Mouse (Mus musculus): ENCODE data around the gene Lgals8. TPM values are rescaled to one million over a fixed set of nuclear protein-coding genes. Genes with fewer than 3 reads are reported as not detected.
"Not testable (repeated sequence)": the region's sequence is repeated elsewhere in the genome, so short reads cannot be mapped to it uniquely, and the experiment has no call there.

Lgals8 gene
- total RNA-seq (2021): 10 to 100 TPM; 39.4 to 42.8 TPM

GRCm38 (mm10) chr13:12464844-12465243 is at the start of gene Lgals8:
Gene Lgals8, minus strand, starts transcription at chr13:12464944.
- intact Hi-C loops (cut with DNase I): loop anchor here (5.0 kb wide), 1 partner anchor 102 kb away; the partner anchor contains the start of gene Ero1lb

GRCm38 (mm10) chr13:12511189-12511965 is 46.6 kb upstream of the Lgals8 start:
- no peak for DNase-seq
- intact Hi-C loops (cut with DNase I): no loop called here

More at GRCm38 (mm10) chr13:12464844-12465243, at the start of gene Lgals8:
- DNase-seq: no peak

DNA sequence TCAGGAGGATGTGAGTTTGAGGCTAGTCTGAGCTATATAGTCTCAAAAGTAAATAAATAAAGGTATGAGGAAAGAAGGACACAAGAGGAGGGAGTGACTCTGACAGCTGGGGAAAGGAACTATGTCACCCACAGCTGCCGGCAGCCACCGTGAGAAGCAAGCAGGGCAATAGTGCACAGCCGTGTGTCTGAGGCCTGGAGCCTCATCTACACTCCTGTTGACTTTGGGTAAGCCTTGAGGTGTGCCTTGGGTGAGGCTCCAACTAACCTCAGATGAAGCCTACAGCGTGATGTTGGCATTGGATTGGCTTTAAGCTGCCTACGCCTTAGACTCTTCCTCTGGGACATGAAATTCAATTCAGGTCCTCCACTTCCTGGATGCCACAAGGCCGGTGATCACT is 45.3 kb upstream of the Lgals8 start:
- intact Hi-C loops (cut with DNase I): no loop called here
- DNase-seq: no peak

- intact Hi-C loops (cut with DNase I): no loop called here
- no peak for DNase-seq
Measured at GRCm38 (mm10) chr13:12507426-12507825, 42.7 kb upstream of the Lgals8 start.

- no peak for DNase-seq
- intact Hi-C loops (cut with DNase I): no loop called here
Measured at GRCm38 (mm10) chr13:12505359-12505758, 40.6 kb upstream of the Lgals8 start.

GRCm38 (mm10) chr13:12503238-12503751 is 38.6 kb upstream of the Lgals8 start:
- intact Hi-C loops (cut with DNase I): no loop called here
- DNase-seq: no peak

- no peak for DNase-seq
- intact Hi-C loops (cut with DNase I): no loop called here
Measured at GRCm38 (mm10) chr13:12502665-12503237, 38.0 kb upstream of the Lgals8 start.

DNA sequence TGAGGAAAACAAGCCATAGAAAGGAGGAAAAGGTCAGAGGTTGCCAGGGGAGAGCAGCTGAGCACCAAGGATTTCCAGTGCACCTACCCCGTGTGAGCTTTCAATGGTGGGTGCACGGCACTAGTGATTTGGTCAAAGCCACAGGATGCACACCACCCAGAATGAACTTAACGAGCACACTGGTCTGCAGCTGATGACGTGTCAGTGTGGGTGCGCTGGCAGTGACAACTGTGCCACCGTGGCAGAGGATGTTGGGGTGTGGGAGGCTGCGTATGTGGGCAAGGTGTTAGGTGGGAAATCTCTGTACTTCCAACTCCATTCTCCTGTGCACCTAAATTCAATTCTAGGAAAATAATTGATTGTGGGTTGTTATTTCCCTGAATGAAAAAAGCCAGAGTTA is 34.4 kb upstream of the Lgals8 start:
- no peak for DNase-seq
- intact Hi-C loops (cut with DNase I): no loop called here

- no peak for DNase-seq
- intact Hi-C loops (cut with DNase I): no loop called here
Measured at GRCm38 (mm10) chr13:12497809-12498208, 33.1 kb upstream of the Lgals8 start.

DNA sequence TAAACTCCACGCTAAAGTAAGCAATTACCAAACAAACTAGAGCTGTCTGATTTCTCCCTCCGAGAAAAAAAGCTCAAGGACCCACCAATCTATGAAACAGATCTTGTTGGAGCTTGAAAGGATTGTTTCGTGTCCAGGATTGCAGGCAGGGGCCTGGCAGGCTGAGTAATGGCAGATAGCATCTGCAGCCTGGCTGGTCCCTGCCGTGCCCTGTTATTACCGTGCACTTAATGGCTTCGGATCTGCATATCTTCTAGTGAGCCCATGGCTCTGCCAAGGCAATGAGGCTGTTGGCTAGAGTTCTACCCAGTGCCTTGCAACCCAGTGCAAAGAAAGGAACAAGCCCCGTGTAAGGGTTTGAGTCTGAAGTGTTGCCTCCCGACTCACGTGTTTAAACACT is 30.0 kb upstream of the Lgals8 start:
- intact Hi-C loops (cut with DNase I): no loop called here
- DNase-seq: no peak

- DNase-seq: no peak
- intact Hi-C loops (cut with DNase I): no loop called here
Measured at GRCm38 (mm10) chr13:12492515-12492914, 27.8 kb upstream of the Lgals8 start.

DNA sequence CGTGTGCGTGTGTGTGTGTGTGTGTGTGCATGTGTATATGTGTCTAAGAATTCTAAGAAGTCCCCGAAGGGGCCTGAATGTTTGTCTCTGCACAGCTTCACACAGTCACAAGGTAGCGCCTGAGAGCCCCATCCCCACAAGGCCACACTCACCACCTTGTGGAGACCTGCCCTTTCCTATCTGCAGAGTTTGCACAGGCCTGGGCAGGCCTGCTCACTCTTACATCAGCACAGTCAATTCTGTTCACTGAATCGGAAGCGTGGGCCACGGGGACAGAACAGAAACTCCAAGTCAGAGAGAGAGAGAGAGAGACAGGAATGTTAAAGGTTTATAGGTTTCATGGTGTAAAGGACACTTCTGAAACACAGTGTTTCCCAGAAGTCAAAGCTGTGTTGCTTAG is 20.9 kb upstream of the Lgals8 start:
- intact Hi-C loops (cut with DNase I): no loop called here
- no peak for DNase-seq

DNA sequence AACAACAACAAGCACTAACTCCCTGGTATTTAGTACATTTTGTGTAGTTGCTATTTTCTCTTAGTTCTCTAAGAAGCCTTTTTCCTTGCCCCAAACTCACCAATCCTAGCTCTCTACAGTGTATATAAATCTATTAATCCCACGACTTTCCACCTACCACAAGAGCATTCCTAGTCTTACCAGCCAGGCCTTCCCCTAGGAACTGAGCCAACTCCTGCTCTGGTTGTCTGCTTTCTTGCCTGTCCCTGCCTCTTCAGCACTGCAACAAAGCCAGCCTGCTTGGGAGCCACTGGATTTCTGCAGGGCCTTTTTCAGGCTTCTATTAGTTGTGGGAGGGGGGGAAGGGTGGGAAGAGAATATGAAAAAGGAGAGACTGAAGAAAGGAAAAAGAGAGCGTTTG is 20.5 kb upstream of the Lgals8 start:
- no peak for DNase-seq
- intact Hi-C loops (cut with DNase I): no loop called here

GRCm38 (mm10) chr13:12479802-12480201 is 15.1 kb upstream of the Lgals8 start:
- intact Hi-C loops (cut with DNase I): no loop called here
- no peak for DNase-seq

DNA sequence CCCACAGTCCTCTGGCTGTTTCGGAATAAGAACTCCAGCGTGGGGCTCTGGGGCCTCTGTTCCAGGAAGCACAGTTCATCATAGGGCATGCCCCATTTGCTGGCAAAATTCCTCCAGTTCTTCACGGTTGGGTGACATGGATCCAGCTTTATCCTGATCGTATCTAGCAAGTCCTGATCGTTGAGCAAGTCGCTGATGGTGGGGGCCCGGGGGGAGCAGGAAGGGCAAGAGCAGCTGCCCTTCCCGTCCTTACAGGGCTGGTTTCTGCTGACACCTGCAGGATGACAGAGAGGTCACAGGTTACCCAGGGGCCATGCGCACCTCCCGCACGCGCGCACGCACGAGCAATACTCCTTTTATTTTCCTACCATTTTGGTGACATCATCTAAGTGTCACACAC is 13.6 kb upstream of the Lgals8 start:
- intact Hi-C loops (cut with DNase I): no loop called here
- DNase-seq: no peak

GRCm38 (mm10) chr13:12476886-12477285 is 12.1 kb upstream of the Lgals8 start:
- intact Hi-C loops (cut with DNase I): no loop called here
- no peak for DNase-seq

DNA sequence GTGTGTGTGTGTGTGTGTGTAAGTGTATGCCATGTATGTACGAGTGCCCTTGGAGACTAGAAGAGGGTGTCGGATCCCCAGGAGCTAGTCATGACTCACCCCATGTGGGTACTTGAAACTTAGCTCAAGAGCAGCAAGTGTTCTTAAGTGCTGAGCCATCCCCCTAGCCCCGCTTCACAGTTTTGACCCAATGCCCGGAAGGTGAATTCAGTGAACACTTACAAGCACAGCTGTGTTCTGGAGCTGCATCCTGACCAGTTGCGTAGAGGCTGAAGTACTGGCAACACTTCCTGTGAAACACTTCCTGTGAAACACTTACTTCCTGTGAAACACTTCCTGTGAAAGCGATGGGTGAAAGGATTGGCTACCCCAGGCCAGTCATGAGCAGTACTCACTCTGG is 10.5 kb upstream of the Lgals8 start:
- intact Hi-C loops (cut with DNase I): no loop called here

GRCm38 (mm10) chr13:12473724-12474378 is 9.1 kb upstream of the Lgals8 start:
- intact Hi-C loops (cut with DNase I): loop anchor here (1.0 to 2.0 kb wide), 4 partner anchors 64 to 941 kb away; no protein-coding TSS in a partner anchor
- DNase-seq: peak; percentile 79 to 80

More for the DNA sequence above, 10.5 kb upstream of the Lgals8 start:
- DNase-seq: no peak

DNA sequence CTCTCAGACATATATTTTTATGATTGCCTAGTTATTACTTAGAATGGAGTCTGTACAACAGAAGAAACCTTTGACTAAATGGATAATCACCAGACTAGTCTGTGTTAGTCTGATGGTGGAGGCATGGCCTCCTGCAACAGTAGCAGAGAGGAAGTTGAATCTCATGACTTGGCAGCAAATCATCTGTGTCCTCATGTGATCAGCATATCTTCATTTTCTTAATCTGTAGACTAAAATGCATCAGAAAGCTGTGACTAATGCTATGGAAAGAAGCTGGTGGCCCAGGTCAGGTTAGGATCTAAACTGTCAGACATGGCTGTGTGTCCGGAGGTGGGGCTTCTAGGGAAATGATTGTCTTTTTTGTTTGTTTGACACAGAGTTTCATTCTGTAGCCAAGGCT is 3.7 kb upstream of the Lgals8 start:
- no peak for DNase-seq
- intact Hi-C loops (cut with DNase I): no loop called here

GRCm38 (mm10) chr13:12464159-12464558 is 585 bp downstream of the Lgals8 start:
- intact Hi-C loops (cut with DNase I): loop anchor here (5.0 kb wide), 1 partner anchor 103 kb away; the partner anchor contains the start of gene Ero1lb
- not testable (repeated sequence) for DNase-seq

GRCm38 (mm10) chr13:12462623-12463022 is 2.1 kb downstream of the Lgals8 start:
- intact Hi-C loops (cut with DNase I): loop anchor here (5.0 kb wide), 1 partner anchor 105 kb away; the partner anchor contains the start of gene Ero1lb
- no peak for DNase-seq

Data from heart, postnatal 36 days (tissue).